Mouse (Mus musculus): Measurements from ENCODE around the gene Rps12-ps3. TPM values are rescaled to one million over a fixed set of nuclear protein-coding genes. Genes with fewer than 3 reads are reported as not detected.

Rps12-ps3 gene
- total RNA-seq, 2 experiments from 2014 or later: 647 to 808 TPM

DNA sequence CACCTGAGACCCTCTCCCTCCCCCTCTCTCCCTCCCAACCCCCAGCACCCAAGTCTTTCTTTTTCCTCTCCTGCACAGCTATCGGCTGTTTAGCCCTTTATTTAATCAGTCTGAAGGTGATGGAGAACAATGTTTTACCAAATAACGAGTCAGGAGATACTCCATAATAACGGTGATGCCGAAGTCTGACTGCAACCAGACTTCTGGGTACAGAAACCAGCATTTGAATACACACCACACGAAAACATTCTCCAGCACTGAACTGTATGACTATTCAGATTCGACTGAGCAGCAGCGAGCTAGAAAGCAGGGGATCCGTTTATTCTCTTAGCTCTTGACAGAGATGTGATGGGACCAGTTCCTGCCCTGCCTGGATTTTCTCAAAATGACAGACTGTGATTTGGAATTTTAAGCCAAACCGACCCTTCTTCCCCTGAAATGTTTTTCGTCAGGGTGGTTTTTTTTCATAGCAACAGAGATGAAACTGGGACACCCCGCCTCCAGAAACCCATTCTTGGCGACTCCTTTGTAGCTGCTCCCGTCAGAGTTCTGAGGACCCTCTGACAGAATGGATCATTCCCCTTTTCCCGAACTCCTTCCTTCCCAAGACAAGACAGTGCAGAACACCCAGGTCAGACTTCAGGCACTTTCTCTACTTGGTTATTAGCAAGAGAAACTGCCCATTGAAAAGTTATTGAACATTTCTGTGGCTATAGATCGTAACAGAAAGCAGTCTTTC is 29.2 kb downstream of the Rps12-ps3 start:
- no peak for DNase-seq

GRCm38 (mm10) chr19:59352760-59353159 is 30.7 kb downstream of the Rps12-ps3 start:
- no peak for DNase-seq

DNA sequence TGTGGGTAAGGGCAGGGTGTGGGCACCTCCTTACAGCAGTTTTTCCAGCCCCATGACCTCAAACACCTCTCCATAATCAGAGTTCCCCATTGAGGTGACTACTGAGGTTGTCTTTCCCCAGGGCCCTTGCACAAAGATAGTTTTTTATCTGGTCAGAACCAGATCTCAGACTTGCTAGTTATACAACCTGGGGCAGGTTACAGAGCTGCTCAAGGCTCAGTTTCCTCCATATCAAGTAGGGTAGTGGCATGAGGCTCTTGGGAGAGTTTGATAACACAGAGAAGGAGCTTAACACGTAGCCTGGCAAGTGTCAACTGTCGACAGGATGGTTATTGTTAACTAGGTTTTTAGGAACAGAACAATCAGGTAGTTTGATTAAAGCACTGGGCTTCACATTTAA is 32.8 kb downstream of the Rps12-ps3 start:
- no peak for DNase-seq

DNA sequence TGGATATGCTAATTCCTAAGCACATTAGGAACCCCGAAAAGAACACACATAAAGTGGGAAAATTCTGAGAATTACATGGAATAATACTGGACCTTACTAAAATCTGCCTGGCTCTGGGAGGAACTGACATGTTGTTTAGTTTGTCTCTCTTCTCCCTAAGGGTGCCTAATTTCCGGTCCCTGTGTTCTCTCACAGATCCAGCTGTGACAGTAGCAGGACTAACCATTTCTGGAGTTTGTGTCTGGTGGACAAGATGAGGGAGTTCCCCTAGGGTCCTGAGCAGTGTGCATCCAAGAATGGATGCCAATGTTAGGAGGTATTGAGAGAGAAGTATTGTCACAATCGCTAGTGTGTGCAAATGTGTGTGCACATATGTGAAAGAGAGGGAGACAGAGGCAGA is 34.3 kb downstream of the Rps12-ps3 start:
- DNase-seq: no peak

- DNase-seq: no peak
Observed at GRCm38 (mm10) chr19:59356843-59357595, 34.9 kb downstream of the Rps12-ps3 start.

DNA sequence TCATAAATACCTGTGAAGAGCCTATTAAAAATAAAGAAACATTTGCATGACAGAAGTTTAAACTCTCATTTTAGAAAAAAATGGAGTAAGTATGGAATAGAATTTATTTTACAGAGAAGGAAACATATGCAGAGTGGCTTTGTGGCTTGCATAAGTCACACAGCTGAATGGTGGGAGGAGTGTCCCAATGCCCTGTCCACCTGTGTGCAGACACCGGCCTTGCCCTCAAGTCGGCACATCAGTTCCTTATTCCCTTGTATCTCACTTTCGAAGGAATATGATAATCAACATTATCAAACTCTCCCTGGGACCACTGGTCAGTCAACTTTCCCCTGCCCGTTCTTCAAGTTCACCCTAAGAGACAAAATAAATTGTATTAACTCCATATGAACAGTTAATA is 35.8 kb downstream of the Rps12-ps3 start:
- DNase-seq: no peak

GRCm38 (mm10) chr19:59359202-59359601 is 37.1 kb downstream of the Rps12-ps3 start:
- DNase-seq: no peak

- no peak for DNase-seq
Observed at GRCm38 (mm10) chr19:59360486-59360896, 38.4 kb downstream of the Rps12-ps3 start.

DNA sequence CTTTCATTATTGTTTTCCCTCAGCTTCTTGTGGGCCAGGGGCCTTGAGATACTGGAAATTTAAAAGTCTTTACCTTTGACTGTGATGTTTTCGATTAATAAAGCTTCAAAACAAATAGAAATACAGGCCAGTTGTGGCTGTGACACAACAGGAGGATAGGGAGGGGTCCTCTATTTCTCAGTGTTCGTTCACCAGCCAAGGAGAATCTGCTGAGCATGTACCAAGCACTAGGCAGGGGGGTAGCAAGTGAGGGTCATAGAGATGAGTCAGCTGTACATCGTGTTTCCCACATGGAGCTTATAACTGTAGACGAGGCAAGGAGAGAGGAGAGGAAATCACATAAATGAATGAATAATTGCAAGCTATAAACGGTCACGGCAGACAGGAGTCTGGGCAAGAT is 40.6 kb downstream of the Rps12-ps3 start:
- DNase-seq: no peak

DNA sequence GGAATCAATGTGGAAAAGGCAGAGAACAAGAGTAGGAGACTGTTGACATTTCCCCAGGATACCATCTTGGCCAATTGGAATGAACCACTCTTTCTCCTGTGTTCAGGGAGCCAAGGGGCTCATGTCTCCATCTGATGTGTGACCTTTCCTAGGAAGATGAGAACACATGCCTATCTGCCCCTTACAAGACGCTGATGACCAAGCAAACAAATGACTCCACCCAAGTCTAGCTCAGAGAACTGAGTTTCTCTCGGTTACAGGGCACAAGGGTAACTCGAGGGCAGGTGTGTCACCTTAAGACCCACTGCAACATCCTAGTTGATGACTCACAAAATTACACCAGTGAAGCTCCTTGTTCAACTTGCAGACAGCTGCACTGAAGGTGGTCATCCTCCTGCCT is 41.6 kb downstream of the Rps12-ps3 start:
- DNase-seq: no peak

- DNase-seq: no peak
Observed at GRCm38 (mm10) chr19:59366724-59367123, 44.6 kb downstream of the Rps12-ps3 start.

DNA sequence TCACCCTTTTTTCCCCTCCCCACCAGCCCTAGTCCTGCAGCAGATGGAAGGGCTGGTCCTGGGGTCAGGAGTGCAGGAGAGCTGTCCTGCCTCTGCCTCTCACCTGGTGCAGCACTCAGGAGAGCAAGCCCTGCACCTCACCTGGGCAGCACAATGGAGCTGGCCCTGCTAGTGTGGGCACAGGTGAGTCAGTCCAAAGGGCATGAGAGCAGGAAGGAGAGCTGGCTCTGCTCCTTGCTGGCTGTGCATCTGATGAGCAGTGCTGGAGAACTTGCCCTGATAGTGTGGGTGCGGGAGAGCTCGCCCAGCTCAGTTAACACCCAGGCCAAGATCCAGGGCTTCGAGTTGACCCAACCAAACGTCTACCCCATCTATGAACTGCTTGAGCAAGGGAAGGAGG is 45.8 kb downstream of the Rps12-ps3 start:
- no peak for DNase-seq

GRCm38 (mm10) chr19:59371016-59371415 is 48.9 kb downstream of the Rps12-ps3 start:
- DNase-seq: no peak

Other genes with a start within 250 kb of the Rps12-ps3 start
- gene Shtn1, start 246.2 kb upstream of the Rps12-ps3 start, total RNA-seq (2021): 10 to 100 TPM in 1 of 2 experiments, 1 to 10 TPM in 1; 10.0 to 11.6 TPM
- gene Vax1, start 152.2 kb upstream of the Rps12-ps3 start, total RNA-seq (2021): not detected
- not detected for gene Kcnk18, start 103.1 kb upstream of the Rps12-ps3 start, total RNA-seq (2021)
- 10 to 100 TPM; 17.3 to 29.7 TPM for gene Slc18a2, start 61.4 kb upstream of the Rps12-ps3 start, total RNA-seq (2021)
- gene Pdzd8, start 23.5 kb downstream of the Rps12-ps3 start, total RNA-seq (2021): 10 to 100 TPM; 31.9 to 33.3 TPM
- gene Emx2, start 136.1 kb downstream of the Rps12-ps3 start, total RNA-seq (2021): under 1 TPM in 1 of 2 experiments, not detected in 1; 0.27 TPM

All from adrenal gland, postnatal 10 days (tissue).